Mouse (Mus musculus) adrenal gland, postnatal 4 days (tissue): ENCODE data around the gene Aprt. TPM values are rescaled to one million over a fixed set of nuclear protein-coding genes. Genes with fewer than 3 reads are reported as not detected.
A peak's percentile ranks its signal among the peaks of the same experiment; 100 is the strongest.

ENCODE experiments used
- DNase-seq, 2 experiments: peaks; one replicate each; pipeline ENCODE4 v3.0.0; 2021 to 2022; ENCODE audit warnings: low spot score in 2 of 2, mixed read lengths in 2 of 2
- total RNA-seq, 2 experiments: library from RNA; stranded (reverse); gene quantifications; 2 replicates each; pipeline ENCODE4 v1.2.3; 2021

Aprt gene
- total RNA-seq, 2 experiments from 2014 or later: 93.4 to 98.6 TPM

GRCm38 (mm10) chr8:122566766-122567165, 9.9 kb downstream of the Aprt start:
- no peak for DNase-seq

DNA sequence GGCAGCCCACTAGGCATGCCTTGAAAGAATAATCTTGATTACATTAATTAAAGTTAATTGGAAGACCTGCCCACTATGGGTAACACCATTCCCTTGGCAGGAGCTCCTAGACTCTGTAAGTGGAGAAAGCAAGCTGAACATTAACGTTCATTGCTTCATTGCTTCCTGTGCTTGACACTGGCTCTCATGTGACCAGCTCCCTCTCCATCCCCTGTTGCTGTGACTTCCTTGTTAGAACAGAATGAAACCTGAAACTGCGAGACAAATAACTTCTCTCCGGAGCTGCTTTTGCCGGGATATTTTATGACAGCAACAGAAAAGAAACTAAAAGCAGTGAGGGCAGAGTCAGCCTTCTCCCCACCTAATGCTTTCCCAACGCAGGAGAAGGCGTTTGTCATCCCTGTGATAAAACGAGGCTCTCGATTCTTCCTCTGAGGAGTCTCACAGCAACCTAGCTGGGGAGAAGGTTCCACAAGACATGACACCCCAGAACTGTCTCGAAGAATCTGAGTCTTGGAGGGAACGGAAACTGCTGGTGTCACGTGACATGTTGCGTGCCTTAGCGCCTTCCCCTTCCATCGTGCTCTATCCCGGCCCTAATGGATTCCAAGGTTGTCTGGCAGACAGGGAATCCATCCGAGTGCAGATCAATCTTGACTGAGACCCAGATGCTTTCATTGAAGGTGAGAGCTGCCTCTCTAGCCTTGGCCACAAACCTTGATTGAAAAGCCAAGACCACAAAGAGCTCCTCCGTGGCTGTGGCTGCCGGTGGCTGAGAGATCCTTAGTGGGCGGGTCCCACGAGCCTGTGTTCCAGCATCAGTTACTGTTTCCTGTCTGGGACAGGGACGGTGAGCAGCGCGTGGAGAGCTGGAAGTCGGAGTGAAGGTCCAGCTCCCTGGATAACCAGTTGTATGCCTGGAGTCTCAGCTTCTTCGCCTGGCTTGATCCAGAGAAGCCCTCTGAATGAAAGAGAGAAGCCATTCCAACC, 12.1 kb downstream of the Aprt start:
- DNase-seq: no peak

DNA sequence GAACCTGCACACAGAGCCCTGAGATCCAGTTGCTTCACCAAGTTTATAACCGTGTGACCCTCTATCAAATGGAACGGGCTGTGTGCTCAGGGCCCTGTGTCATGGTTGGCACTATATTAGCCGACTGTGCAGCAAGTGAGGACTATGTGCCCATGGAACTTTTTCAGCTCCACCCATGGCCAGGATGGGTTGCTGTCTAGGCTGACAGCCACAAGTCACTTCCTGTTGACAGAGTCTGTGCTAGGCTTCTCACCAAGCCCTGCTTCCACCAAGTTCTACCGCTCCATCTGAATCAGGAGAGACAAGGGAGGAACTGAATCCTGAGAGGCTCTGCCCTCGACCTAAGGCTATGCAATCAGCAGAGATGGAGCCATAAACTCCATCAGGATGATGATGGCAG, 15.5 kb downstream of the Aprt start:
- DNase-seq: no peak

- DNase-seq: no peak
These were observed 17.9 kb downstream of the Aprt start for GRCm38 (mm10) chr8:122558671-122559349.

GRCm38 (mm10) chr8:122557248-122558038, 19.3 kb downstream of the Aprt start:
- no peak for DNase-seq

DNA sequence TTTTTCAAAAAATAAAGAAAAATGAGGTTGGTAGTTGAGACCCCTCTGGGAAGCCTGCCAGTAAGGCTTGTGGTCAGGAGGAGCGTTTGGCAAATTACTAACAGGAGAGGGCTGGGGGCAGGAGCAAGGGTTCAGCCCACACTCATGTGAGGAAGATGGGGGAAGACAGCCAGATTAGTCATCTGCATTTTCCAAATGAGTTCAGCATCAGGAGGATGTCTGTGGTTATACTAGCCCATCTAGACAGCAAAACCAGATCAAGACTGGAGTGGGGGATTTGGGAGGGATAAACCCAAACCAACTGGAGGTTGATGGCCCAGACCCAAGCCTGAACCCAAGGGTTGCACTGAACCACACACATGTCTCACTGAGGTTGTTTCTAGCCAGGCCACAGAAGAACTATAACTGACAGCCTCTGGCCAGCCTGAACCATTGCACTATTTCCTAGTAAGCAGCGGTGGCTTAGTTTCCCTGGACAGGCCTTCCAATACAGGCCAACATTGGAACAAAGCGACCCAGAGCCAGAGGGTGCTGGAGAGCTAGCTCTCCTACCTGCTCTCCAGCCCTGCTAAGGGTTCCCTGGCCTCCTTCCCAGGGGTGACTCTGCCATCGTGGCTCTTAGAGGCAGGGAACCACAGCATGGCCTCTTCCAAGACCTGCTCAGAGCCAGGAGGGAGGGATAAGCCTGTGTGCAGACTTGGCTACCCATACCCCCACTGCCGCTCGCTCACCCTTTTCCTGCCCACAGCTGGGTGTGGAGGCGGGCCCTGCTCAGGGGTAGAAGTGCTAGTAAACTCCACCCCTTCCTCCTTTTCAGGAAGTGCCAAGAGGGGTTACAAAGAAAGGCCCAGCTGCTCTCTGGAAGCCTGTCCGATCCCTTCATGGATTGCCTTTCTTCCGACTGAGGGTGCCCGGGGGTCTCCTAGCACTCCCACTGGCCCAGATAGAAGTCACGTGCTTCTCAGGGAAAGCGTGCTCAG, 20.4 kb downstream of the Aprt start:
- DNase-seq: no peak

- DNase-seq: no peak
These were observed 21.9 kb downstream of the Aprt start for GRCm38 (mm10) chr8:122554786-122555185.

GRCm38 (mm10) chr8:122551265-122552051, 25.3 kb downstream of the Aprt start, which contains the start of gene Piezo1:
Gene Piezo1, minus strand, starts transcription at chr8:122551329.
- DNase-seq: peak; percentile 85 to 91

DNA sequence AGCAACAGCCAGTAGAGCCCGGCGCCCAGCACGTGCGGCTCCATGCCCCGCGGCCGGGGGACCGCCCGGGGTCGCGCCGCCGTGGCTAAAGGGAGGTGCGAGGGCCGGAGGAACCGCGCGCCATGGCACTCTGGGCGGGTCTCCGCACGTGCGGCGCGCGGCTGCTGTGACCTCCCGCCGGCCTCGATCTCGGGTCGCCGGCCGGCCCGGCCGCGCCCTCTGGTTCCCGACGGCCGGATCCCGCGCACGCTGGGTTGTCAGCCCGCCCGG, 25.8 kb downstream of the Aprt start:
- no peak for DNase-seq

- peak; percentile 27 to 35 for DNase-seq
These were observed 26.3 kb downstream of the Aprt start for GRCm38 (mm10) chr8:122550234-122550994.

- no peak for DNase-seq
These were observed 27.7 kb downstream of the Aprt start for GRCm38 (mm10) chr8:122548891-122549439.

DNA sequence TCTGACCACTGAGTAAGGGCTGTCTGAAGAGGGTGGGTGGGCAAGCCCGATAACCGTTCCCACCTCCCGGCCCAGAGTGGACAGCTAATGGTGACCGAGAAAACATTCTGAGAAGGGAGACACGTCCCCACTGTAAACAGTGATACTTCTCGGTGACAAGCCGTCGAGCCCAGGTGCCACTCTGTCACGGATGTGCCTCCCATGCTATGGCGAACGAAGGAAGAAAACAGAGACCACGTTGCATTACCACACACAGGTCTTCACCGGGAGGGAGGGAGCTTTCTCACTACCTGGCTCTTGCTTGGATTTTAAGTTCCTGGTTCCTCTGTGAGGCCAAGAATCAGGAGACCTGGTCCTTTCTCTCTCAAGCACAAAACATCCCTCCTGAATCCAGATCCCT, 28.4 kb downstream of the Aprt start:
- DNase-seq: no peak

DNA sequence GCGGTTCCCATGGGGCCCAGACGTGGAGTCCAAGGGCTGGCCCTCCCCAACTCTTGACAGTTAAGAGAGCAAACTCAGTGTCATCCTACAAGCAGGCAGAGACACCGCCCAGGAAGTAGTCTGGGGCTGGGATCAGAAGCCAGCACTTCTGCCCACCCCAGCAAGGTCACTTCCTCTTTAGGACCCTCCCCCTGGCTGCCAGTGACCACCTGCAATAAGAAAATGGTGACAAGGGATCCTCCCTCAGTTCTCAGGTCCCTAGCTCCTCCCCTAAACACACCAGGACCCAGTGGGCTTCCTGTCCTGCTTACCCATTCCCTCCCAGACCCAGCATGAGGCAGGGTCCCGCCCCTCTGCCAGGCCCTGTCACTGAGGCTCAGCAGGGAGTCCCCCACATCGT, 28.9 kb downstream of the Aprt start:
- DNase-seq: no peak

- peak in 1 of 2 experiments; percentile 29 for DNase-seq
These were observed 29.8 kb downstream of the Aprt start for GRCm38 (mm10) chr8:122546811-122547453.

DNA sequence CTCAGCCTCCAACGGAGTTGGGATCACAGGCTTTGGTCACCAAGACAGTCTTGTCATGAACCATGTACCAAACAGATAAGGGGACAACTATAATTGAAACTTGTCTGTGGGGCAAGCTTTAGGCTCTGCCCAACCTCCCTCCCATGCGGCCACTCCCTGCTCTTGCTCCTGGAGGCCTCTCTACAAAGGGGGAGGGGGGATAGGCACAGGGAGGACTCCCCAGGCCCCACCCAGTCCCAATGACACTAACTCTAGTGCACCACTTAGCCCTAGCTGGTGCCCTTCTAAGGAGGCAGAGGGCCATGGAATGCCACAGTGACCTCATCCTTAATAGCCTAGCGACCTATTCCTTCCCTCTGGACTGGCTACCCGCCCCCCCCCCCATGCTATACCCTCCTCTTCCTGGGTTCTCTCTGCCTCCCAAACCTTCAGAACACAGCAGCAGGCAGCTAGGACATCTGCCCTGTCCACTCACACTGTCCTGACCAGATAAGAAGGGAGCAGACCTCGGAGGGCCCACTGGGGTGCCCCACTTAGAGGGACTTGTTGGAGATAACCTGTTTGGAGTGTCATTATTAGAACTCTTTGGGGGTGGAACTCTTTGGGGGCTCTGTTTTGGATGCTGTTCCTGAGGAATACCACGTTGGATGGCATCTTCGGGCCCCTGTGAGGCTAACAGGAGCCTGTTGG, 30.5 kb downstream of the Aprt start:
- no peak for DNase-seq

DNA sequence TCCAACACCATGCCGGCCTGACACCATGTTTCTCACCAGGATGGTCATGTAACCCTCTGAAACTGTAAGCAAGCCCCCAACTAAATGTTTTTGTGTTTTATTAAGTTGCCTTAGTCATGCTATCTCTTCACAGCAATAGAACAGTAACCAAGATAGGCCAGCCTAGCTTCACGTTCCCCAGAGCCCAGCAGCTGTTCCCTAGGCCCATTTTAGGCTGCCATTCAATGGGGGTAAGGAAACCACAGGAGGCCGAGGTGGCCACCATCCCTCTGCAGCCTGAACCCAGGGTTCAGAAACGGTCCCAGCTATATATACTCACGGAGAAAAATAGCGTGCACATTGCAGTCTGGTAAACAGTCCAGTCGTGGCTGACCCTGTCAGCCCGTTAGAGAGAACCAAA, 32.6 kb downstream of the Aprt start:
- DNase-seq: no peak

DNA sequence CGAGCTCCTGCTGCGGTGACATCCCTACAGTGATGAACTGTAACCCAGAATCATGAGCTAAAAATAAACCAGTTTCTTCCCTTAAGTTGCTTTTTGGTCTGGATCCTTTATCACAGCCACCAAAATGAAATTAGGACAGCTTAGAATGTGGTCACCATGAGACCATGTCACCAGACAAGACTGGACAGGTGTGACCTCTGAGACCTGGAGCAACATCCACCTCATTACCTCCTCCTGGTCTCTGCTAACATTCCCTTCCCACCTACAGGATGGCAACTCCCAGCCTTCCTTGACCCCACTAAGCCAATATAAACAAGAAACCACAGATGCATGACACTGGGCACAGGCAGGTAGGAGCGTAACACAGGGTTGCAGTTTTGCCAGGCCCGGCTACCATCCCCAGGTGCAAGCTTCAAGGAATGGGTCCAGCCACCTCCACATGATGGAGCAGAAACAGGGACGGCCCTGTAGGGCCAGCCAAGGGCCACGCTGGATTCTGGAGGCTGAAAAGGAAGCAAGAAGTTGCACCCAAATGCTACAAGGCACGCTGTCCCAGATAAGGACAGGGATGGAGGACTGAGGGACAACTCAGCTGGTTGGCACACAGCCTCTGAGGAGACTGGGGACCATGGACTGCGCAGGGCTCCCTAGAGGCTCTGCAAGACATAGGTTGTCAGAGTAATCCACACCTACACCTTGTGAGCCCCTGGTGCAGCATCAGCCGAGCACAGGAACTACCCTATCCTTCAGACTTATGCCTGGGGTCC, 38.2 kb downstream of the Aprt start:
- DNase-seq: no peak
